Mouse (Mus musculus): ENCODE measurements at regions not wholly inside any gene's neighbourhood (a gene's known extent, or its start where the extent isn't known, plus 50 kb on each side); places are given as distances from the start of the nearest gene placed in this dataset.
A peak's percentile ranks its signal among the peaks of the same experiment; 100 is the strongest.

GRCm38 (mm10) chr6:93488441-93488955 is 545.2 kb upstream of the Adamts9 start:
- no peak for DNase-seq (ENCODE audit: low spot score in 2 of 2)

GRCm38 (mm10) chr6:93478521-93478920 is 535.2 kb upstream of the Adamts9 start:
- DNase-seq (ENCODE audit: low spot score in 2 of 2) = no peak

- no peak for DNase-seq (ENCODE audit: low spot score in 2 of 2)
These were observed 531.7 kb upstream of the Adamts9 start for GRCm38 (mm10) chr6:93474981-93475380.

- no peak for DNase-seq (ENCODE audit: low spot score in 2 of 2)
These were observed 524.6 kb upstream of the Adamts9 start for GRCm38 (mm10) chr6:93467867-93468266.

- DNase-seq (ENCODE audit: low spot score in 2 of 2) = no peak
These were observed 519.6 kb upstream of the Adamts9 start for GRCm38 (mm10) chr6:93462861-93463260.

- DNase-seq (ENCODE audit: low spot score in 2 of 2) = no peak
These were observed 518.1 kb upstream of the Adamts9 start for GRCm38 (mm10) chr6:93461374-93461773.

- no peak for DNase-seq (ENCODE audit: low spot score in 2 of 2)
These were observed 514.3 kb upstream of the Adamts9 start for GRCm38 (mm10) chr6:93457613-93458012.

GRCm38 (mm10) chr6:93456383-93457033 is 513.2 kb upstream of the Adamts9 start:
- DNase-seq (ENCODE audit: low spot score in 2 of 2) = no peak

- no peak for DNase-seq (ENCODE audit: low spot score in 2 of 2)
These were observed 502.3 kb upstream of the Adamts9 start for GRCm38 (mm10) chr6:93445568-93445967.

GRCm38 (mm10) chr6:93445124-93445523 is 501.8 kb upstream of the Adamts9 start:
- no peak for DNase-seq (ENCODE audit: low spot score in 2 of 2)

- no peak for DNase-seq (ENCODE audit: low spot score in 2 of 2)
These were observed 500.7 kb upstream of the Adamts9 start for GRCm38 (mm10) chr6:93443766-93444557.

GRCm38 (mm10) chr6:93433446-93433845 is 490.2 kb upstream of the Adamts9 start:
- DNase-seq (ENCODE audit: low spot score in 2 of 2) = no peak

- DNase-seq (ENCODE audit: low spot score in 2 of 2) = no peak
These were observed 482.8 kb upstream of the Adamts9 start for GRCm38 (mm10) chr6:93426141-93426540.

GRCm38 (mm10) chr6:93422906-93423305 is 479.6 kb upstream of the Adamts9 start:
- no peak for DNase-seq (ENCODE audit: low spot score in 2 of 2)

- DNase-seq (ENCODE audit: low spot score in 2 of 2) = no peak
These were observed 479.0 kb upstream of the Adamts9 start for GRCm38 (mm10) chr6:93422253-93422652.

- DNase-seq (ENCODE audit: low spot score in 2 of 2) = no peak
These were observed 474.3 kb upstream of the Adamts9 start for GRCm38 (mm10) chr6:93417625-93418024.

GRCm38 (mm10) chr6:93416006-93416405 is 472.7 kb upstream of the Adamts9 start:
- no peak for DNase-seq (ENCODE audit: low spot score in 2 of 2)

GRCm38 (mm10) chr6:93411077-93411452 is 467.8 kb upstream of the Adamts9 start:
- no peak for DNase-seq (ENCODE audit: low spot score in 2 of 2)

GRCm38 (mm10) chr6:93410416-93411076 is 467.3 kb upstream of the Adamts9 start:
- no peak for DNase-seq (ENCODE audit: low spot score in 2 of 2)

- no peak for DNase-seq (ENCODE audit: low spot score in 2 of 2)
These were observed 455.3 kb upstream of the Adamts9 start for GRCm38 (mm10) chr6:93398551-93398950.

GRCm38 (mm10) chr6:93397074-93397473 is 453.8 kb upstream of the Adamts9 start:
- DNase-seq (ENCODE audit: low spot score in 2 of 2) = no peak

- no peak for DNase-seq (ENCODE audit: low spot score in 2 of 2)
These were observed 452.7 kb upstream of the Adamts9 start for GRCm38 (mm10) chr6:93395952-93396351.

- peak in 1 of 2 experiments; percentile 19 for DNase-seq (ENCODE audit: low spot score in 2 of 2)
These were observed 452.0 kb upstream of the Adamts9 start for GRCm38 (mm10) chr6:93395296-93395695.
